Mouse (Mus musculus): Measurements from ENCODE around the gene Rassf5.
A peak's percentile ranks its signal among the peaks of the same experiment; 100 is the strongest.

- TF ChIP-seq CTCF (IDR thresholded peaks at IDR 0.05; ENCODE audit: borderline replicate concordance, control insufficient read depth, extremely low read depth, insufficient read depth, low read length, poor library complexity) (peak; percentile 59; the same call in 1 of the 2 replicates), POLR2A (IDR thresholded peaks at IDR 0.05; ENCODE audit: control insufficient read depth, extremely low read depth, insufficient read depth, low read length, poor library complexity) (no peak)
Observed at GRCm38 (mm10) chr1:131245926-131246325, 868 bp upstream of the Rassf5 start.
